Mouse (Mus musculus) gastrocnemius, postnatal 25 days (tissue): ENCODE data around the gene Disp2. TPM values are rescaled to one million over a fixed set of nuclear protein-coding genes. Genes with fewer than 3 reads are reported as not detected.

Experiments
- DNase-seq: peaks from one replicate; pipeline ENCODE4 v3.0.0; 2022
- total RNA-seq, 2 experiments: library from RNA; stranded (reverse); gene quantifications; 1 replicate in 1 of 2; 2 replicates in 1 of 2; pipeline ENCODE4 v1.2.3; 2021

The Disp2 gene
- total RNA-seq, 2 experiments from 2014 or later: not detected

DNA sequence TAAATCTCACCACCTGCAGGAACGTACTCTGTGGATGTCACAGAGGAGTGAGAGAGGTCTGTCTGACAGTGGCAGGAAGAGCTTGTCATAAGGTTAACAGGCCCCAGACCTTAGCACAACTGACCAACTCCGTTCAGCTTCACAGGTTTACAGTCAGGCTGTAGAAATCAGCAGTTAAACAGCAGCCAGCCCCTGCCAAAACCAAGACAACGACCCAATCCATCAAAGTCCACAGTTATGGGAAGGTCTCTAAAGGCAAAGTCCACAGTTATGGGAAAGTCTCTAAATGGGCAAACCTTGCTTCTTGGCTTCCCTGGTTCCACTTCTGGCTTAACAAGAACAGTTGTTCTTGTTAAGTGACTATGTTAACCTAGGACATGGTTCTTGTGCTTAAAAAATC is 64.9 kb downstream of the Disp2 start:
- no peak for DNase-seq

DNA sequence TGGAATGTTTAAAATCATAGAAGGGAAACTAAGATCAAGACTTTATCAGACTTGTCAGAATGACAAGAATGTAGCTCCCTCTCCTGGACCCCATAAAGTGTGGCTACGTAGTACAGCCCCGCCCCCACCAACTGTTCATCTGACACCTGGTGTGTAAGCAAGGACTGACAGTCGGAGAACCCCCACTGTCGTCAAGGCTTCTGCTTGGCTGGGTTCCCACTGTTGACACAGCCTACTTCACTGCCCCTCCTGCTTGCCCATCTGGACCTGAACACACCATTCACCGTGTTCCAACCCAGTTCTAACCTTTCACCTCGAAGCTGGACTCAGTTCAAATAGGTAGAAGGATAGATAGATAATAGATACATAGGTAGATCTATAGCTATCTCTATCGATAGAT is 66.7 kb downstream of the Disp2 start:
- DNase-seq: no peak

DNA sequence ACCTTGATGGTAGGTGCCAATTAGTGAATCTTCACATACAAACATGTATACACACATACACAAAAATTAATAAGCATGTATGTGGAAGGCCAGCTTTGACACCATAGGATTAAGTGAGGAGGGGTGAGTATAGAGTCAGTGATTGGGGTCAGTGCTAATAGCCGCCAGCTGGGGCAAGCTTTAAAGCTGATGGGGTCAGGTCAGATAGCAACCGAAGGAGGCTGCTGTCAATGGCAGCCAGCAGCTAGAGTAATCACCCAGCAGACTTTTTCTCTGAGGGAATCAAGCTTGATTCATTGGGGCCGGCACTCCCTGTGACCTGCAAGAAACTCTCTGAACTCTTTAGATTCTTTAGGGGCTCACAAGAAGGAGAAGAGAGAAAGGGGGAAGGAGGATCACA is 72.2 kb downstream of the Disp2 start:
- no peak for DNase-seq

Other genes starting within 250 kb of the Disp2 start
- 1 to 10 TPM; 3.4 to 4.7 TPM for gene Bmf, start 230.0 kb upstream of the Disp2 start, total RNA-seq
- 1 to 10 TPM; 1.0 to 1.2 TPM for gene Bub1b, start 181.5 kb upstream of the Disp2 start, total RNA-seq
- gene Pak6, start 116.4 kb upstream of the Disp2 start, total RNA-seq: under 1 TPM in 1 of 2 experiments, not detected in 1; 0.64 TPM
- gene Ankrd63, start 75.8 kb upstream of the Disp2 start, total RNA-seq: not detected
- gene Plcb2, start 51.3 kb upstream of the Disp2 start, total RNA-seq: under 1 TPM; 0.15 to 0.16 TPM
- gene Inafm2, start 34.0 kb upstream of the Disp2 start, total RNA-seq: 1 to 10 TPM; 3.6 to 4.9 TPM
- gene Ccdc9b, start 17.1 kb upstream of the Disp2 start, total RNA-seq: 10 to 100 TPM; 11.8 to 13.0 TPM
- not detected for gene Phgr1, start 7.0 kb upstream of the Disp2 start, total RNA-seq
- 1 to 10 TPM in 1 of 2 experiments, under 1 TPM in 1; 0.92 to 1.3 TPM for gene Knstrn, start 34.3 kb downstream of the Disp2 start, total RNA-seq
- gene Ivd, start 82.2 kb downstream of the Disp2 start, total RNA-seq: 100 to 1,000 TPM; 121 to 136 TPM
- gene Bahd1, start 120.7 kb downstream of the Disp2 start, total RNA-seq: 1 to 10 TPM; 4.2 TPM
- gene Chst14, start 146.8 kb downstream of the Disp2 start, total RNA-seq: 1 to 10 TPM; 2.8 TPM
- 1 to 10 TPM; 3.7 to 4.8 TPM for gene Ccdc32, start 249.7 kb downstream of the Disp2 start, total RNA-seq